Mouse (Mus musculus): Measurements from ENCODE around the gene Polr2m. TPM values are rescaled to one million over a fixed set of nuclear protein-coding genes. Genes with fewer than 3 reads are reported as not detected.
A peak's percentile ranks its signal among the peaks of the same experiment; 100 is the strongest.

Gene Polr2m
- polyA plus RNA-seq (2015; fragmentation: Nextera tagmentation; extraction: Ambion mirVana) = 324 and 329 TPM in 2 replicates

- peak; percentile 98 for ATAC-seq
- H3K4me1 ChIP-seq (replicated peaks) = 0 out of 2 replicates have a peak, but pooled peaks cover 7% of the 10 kb centered on the region
- peaks cover 24% of the 10 kb centered on the region for H3K36me3 ChIP-seq
- peak within 1 kb of the TSS; percentile 55 for H3K4me2 ChIP-seq (replicated peaks)
- under 1% methylated on average over 70 of the region's 70 CpGs for WGBS
- H3K9ac ChIP-seq = peak within 1 kb of the TSS; percentile 99
- H3K4me3 ChIP-seq (replicated peaks) = peak within 1 kb of the TSS; percentile 88
- H3K27me3 ChIP-seq (replicated peaks) = no peaks in the 10 kb centered on the region
- H3K9me3 ChIP-seq = no peaks in the 10 kb centered on the region
- H3K27ac ChIP-seq = peak within 1 kb of the TSS; percentile 93
Measured at GRCm38 (mm10) chr9:71485475-71486094, at the start of gene Polr2m. Polr2m (minus strand) TSS chr9:71485935.

- H3K36me3 ChIP-seq = no peaks in the 10 kb centered on the region
- H3K4me1 ChIP-seq (replicated peaks) = no peaks in the 10 kb centered on the region
- H3K9ac ChIP-seq = no peak overlapping the region
- no peak for ATAC-seq
- H3K27ac ChIP-seq = no peak overlapping the region
- H3K9me3 ChIP-seq = no peaks in the 10 kb centered on the region
- no peak overlapping the region for H3K4me3 ChIP-seq (replicated peaks)
- no peaks in the 10 kb centered on the region for H3K27me3 ChIP-seq (replicated peaks)
- WGBS = 92% methylated on average over 2 of the region's 2 CpGs
- H3K4me2 ChIP-seq (replicated peaks) = no peak overlapping the region
Measured at GRCm38 (mm10) chr9:71535036-71535435, 49.3 kb upstream of the Polr2m start.

GRCm38 (mm10) chr9:71529960-71530359 is 44.2 kb upstream of the Polr2m start:
- no peak overlapping the region for H3K4me3 ChIP-seq (replicated peaks)
- H3K4me2 ChIP-seq (replicated peaks) = no peak overlapping the region
- H3K9ac ChIP-seq = no peak overlapping the region
- no peaks in the 10 kb centered on the region for H3K9me3 ChIP-seq
- H3K4me1 ChIP-seq (replicated peaks) = no peaks in the 10 kb centered on the region
- no peak overlapping the region for H3K27ac ChIP-seq
- no peaks in the 10 kb centered on the region for H3K36me3 ChIP-seq
- ATAC-seq = no peak
- H3K27me3 ChIP-seq (replicated peaks) = no peaks in the 10 kb centered on the region
- WGBS = 76% methylated on average over 2 of the region's 2 CpGs

- H3K9me3 ChIP-seq = no peaks in the 10 kb centered on the region
- no peak overlapping the region for H3K9ac ChIP-seq
- no peak overlapping the region for H3K4me2 ChIP-seq (replicated peaks)
- H3K36me3 ChIP-seq = no peaks in the 10 kb centered on the region
- WGBS = 25% methylated on average over 9 of the region's 9 CpGs
- no peak overlapping the region for H3K27ac ChIP-seq
- no peak overlapping the region for H3K4me3 ChIP-seq (replicated peaks)
- no peaks in the 10 kb centered on the region for H3K4me1 ChIP-seq (replicated peaks)
- no peaks in the 10 kb centered on the region for H3K27me3 ChIP-seq (replicated peaks)
- no peak for ATAC-seq
Measured at GRCm38 (mm10) chr9:71527438-71527837, 41.7 kb upstream of the Polr2m start.

GRCm38 (mm10) chr9:71523901-71524300 is 38.2 kb upstream of the Polr2m start:
- WGBS = 87% methylated on average over 4 of the region's 4 CpGs
- ATAC-seq = no peak
- no peaks in the 10 kb centered on the region for H3K36me3 ChIP-seq
- no peaks in the 10 kb centered on the region for H3K27me3 ChIP-seq (replicated peaks)
- no peak overlapping the region for H3K4me3 ChIP-seq (replicated peaks)
- no peak overlapping the region for H3K27ac ChIP-seq
- H3K9me3 ChIP-seq = no peaks in the 10 kb centered on the region
- H3K4me2 ChIP-seq (replicated peaks) = no peak overlapping the region
- no peak overlapping the region for H3K9ac ChIP-seq
- no peaks in the 10 kb centered on the region for H3K4me1 ChIP-seq (replicated peaks)

- Histone ChIP-seq H3K27ac (no peak overlapping the region), H3K36me3 (no peaks in the 10 kb centered on the region), H3K9me3 (no peaks in the 10 kb centered on the region), H3K9ac (no peak overlapping the region), H3K4me1 (replicated peaks) (no peaks in the 10 kb centered on the region), H3K4me3 (replicated peaks) (no peak overlapping the region), H3K27me3 (replicated peaks) (no peaks in the 10 kb centered on the region), H3K4me2 (replicated peaks) (no peak overlapping the region)
- ATAC-seq = no peak
- 48% methylated on average over 3 of the region's 3 CpGs for WGBS
Measured at GRCm38 (mm10) chr9:71519836-71520235, 34.1 kb upstream of the Polr2m start.

- no peak for ATAC-seq
- 91% methylated on average over 4 of the region's 4 CpGs for WGBS
- H3K27me3 ChIP-seq (replicated peaks) = no peaks in the 10 kb centered on the region
- no peaks in the 10 kb centered on the region for H3K4me1 ChIP-seq (replicated peaks)
- H3K4me2 ChIP-seq (replicated peaks) = no peak overlapping the region
- H3K36me3 ChIP-seq = no peaks in the 10 kb centered on the region
- H3K27ac ChIP-seq = no peak overlapping the region
- H3K9ac ChIP-seq = no peak overlapping the region
- H3K9me3 ChIP-seq = no peaks in the 10 kb centered on the region
- H3K4me3 ChIP-seq (replicated peaks) = no peak overlapping the region
Measured at GRCm38 (mm10) chr9:71517487-71517886, 31.8 kb upstream of the Polr2m start.

- H3K27ac ChIP-seq = no peak overlapping the region
- H3K36me3 ChIP-seq = no peaks in the 10 kb centered on the region
- H3K27me3 ChIP-seq (replicated peaks) = no peaks in the 10 kb centered on the region
- H3K4me1 ChIP-seq (replicated peaks) = no peaks in the 10 kb centered on the region
- 93% methylated on average over 4 of the region's 4 CpGs for WGBS
- H3K4me3 ChIP-seq (replicated peaks) = no peak overlapping the region
- H3K4me2 ChIP-seq (replicated peaks) = no peak overlapping the region
- H3K9ac ChIP-seq = no peak overlapping the region
- H3K9me3 ChIP-seq = no peaks in the 10 kb centered on the region
- ATAC-seq = no peak
Measured at GRCm38 (mm10) chr9:71515862-71516261, 30.1 kb upstream of the Polr2m start.

- Histone ChIP-seq H3K4me2 (replicated peaks) (no peak overlapping the region), H3K36me3 (no peaks in the 10 kb centered on the region), H3K27me3 (replicated peaks) (no peaks in the 10 kb centered on the region), H3K9me3 (no peaks in the 10 kb centered on the region), H3K9ac (no peak overlapping the region), H3K27ac (no peak overlapping the region), H3K4me1 (replicated peaks) (no peaks in the 10 kb centered on the region), H3K4me3 (replicated peaks) (no peak overlapping the region)
- ATAC-seq = no peak
- 64% methylated on average over 4 of the region's 4 CpGs for WGBS
Measured at GRCm38 (mm10) chr9:71513566-71513965, 27.8 kb upstream of the Polr2m start.

- ATAC-seq = no peak
- no peaks in the 10 kb centered on the region for H3K36me3 ChIP-seq
- H3K9me3 ChIP-seq = no peaks in the 10 kb centered on the region
- no peaks in the 10 kb centered on the region for H3K27me3 ChIP-seq (replicated peaks)
- H3K4me2 ChIP-seq (replicated peaks) = no peak overlapping the region
- H3K9ac ChIP-seq = no peak overlapping the region
- no peaks in the 10 kb centered on the region for H3K4me1 ChIP-seq (replicated peaks)
- no peak overlapping the region for H3K27ac ChIP-seq
- H3K4me3 ChIP-seq (replicated peaks) = no peak overlapping the region
- 83% methylated on average over 10 of the region's 10 CpGs for WGBS
Measured at GRCm38 (mm10) chr9:71512899-71513298, 27.2 kb upstream of the Polr2m start.

- no peak overlapping the region for H3K4me2 ChIP-seq (replicated peaks)
- ATAC-seq = no peak
- H3K9ac ChIP-seq = no peak overlapping the region
- H3K4me3 ChIP-seq (replicated peaks) = no peak overlapping the region
- H3K27ac ChIP-seq = no peak overlapping the region
- H3K4me1 ChIP-seq (replicated peaks) = 0 out of 2 replicates have a peak, but pooled peaks cover 3% of the 10 kb centered on the region
- 49% methylated on average over 10 of the region's 10 CpGs for WGBS
- no peaks in the 10 kb centered on the region for H3K27me3 ChIP-seq (replicated peaks)
- no peaks in the 10 kb centered on the region for H3K9me3 ChIP-seq
- H3K36me3 ChIP-seq = no peaks in the 10 kb centered on the region
Measured at GRCm38 (mm10) chr9:71498391-71499182, 12.9 kb upstream of the Polr2m start.

- H3K27me3 ChIP-seq (replicated peaks) = no peaks in the 10 kb centered on the region
- H3K27ac ChIP-seq = no peak overlapping the region
- H3K9me3 ChIP-seq = no peaks in the 10 kb centered on the region
- H3K9ac ChIP-seq = no peak overlapping the region
- H3K36me3 ChIP-seq = no peaks in the 10 kb centered on the region
- peak; percentile 63 for ATAC-seq
- H3K4me2 ChIP-seq (replicated peaks) = no peak overlapping the region
- WGBS = 43% methylated on average over 2 of the region's 2 CpGs
- 0 out of 2 replicates have a peak, but pooled peaks cover 8% of the 10 kb centered on the region for H3K4me1 ChIP-seq (replicated peaks)
- no peak overlapping the region for H3K4me3 ChIP-seq (replicated peaks)
Measured at GRCm38 (mm10) chr9:71496637-71497036, 10.9 kb upstream of the Polr2m start.

All from intestine, embryonic 15.5 days (tissue).